Mouse (Mus musculus) lung, postnatal 0 days (tissue): ENCODE data around the gene Bcl2l12.

Source experiments
- CTCF ChIP-seq: IDR thresholded peaks from 2 replicates; pipeline ENCODE4 v1.5.1; 2016; ENCODE audit warnings: antibody characterized with exemption, mild to moderate bottlenecking
- EP300 ChIP-seq: IDR thresholded peaks from 2 replicates; pipeline ENCODE4 v1.6.1; 2016; ENCODE audit warnings: antibody characterized with exemption, mild to moderate bottlenecking, control low read depth

DNA sequence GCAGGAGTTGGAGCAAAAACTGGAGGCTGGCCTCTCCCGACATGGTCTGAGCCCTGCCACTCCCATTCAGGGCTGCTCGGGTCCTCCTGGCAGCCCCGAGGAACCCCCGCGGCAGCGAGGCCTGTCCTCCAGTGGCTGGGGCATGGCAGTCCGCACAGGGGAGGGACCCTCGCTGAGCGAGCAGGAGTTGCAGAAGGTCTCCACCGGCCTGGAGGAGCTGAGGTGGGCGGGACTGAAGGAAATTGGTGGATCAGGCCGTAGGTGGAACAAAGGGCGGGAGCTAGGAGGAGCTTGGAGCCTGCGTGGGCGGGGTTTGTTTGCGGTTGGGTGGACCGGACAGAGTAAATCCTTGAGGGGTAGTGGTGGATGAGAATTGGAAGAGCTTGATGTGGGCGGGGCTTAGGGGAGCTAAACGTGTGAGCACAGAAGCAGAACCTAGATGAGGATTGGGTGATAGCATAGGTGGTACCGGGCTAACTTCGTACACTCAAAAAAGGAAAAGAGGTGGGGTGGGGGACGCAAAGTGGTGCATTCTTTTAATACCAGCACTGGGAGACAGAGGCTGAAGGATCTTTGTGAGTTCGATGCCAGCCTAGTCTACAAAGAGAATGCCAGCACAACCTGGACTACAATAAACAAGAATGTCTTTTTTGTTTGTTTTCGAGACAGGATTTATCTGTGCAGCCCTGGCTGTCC is 45.8 kb downstream of the Bcl2l12 start:
- no peak for TF ChIP-seq CTCF
- no peak; the same call in 1 of the 2 replicates for TF ChIP-seq EP300
